Mouse (Mus musculus): ENCODE measurements around the gene Pex3. TPM values are rescaled to one million over a fixed set of nuclear protein-coding genes. Genes with fewer than 3 reads are reported as not detected.

The Pex3 gene
- 10 to 100 TPM; 25.2 to 31.6 TPM for total RNA-seq (2021)
- long read RNA-seq, experiment 1, transcript Pex3-201 (12 exons, 2,129 nt), result major isoform, 23 of 31 reads
- long read RNA-seq, experiment 1, partial matches to known transcripts, result 1 of 31 reads
- long read RNA-seq, experiment 1, other reads (novel, unspliced or antisense), result 5 of 31 reads
- long read RNA-seq, experiment 2, transcript Pex3-201 (12 exons, 2,129 nt), result major isoform, 24 of 27 reads
- long read RNA-seq, experiment 2, partial matches to known transcripts, result 0 of 27 reads
- long read RNA-seq, experiment 2, other reads (novel, unspliced or antisense), result 1 of 27 reads

- DNase-seq (ENCODE audit: low spot score in 2 of 2), result peak; percentile 83 to 88
Measured at GRCm38 (mm10) chr10:13552646-13553497, at the start of gene Pex3, which contains the start of gene Adat2. Pex3 (minus strand) TSS chr10:13553142. Adat2 (plus strand) TSS chr10:13552894.

- peak; percentile 49 to 53 for DNase-seq (ENCODE audit: low spot score in 2 of 2)
Measured at GRCm38 (mm10) chr10:13600926-13601325, 48.0 kb upstream of the Pex3 start.

DNA sequence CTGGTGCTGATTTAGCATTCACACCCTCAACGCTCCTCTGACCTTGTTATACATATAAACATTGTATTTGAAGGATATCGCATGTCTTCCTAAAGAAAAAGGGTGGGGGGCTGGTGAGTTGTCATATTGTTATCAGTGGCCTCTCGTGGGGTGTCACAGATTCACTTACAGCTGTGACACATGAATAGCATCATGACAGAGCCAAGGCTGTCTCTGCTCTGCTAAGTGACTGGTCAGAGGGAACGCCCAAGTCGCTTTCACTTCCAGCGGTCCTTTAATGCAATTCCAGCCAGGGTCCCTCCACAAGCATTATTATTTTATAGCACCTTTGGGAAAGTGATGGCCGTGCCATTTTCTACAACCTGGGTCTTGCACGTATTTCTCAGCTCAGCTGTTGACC lies 44.5 kb upstream of the Pex3 start:
- DNase-seq (ENCODE audit: low spot score in 2 of 2), result no peak

- DNase-seq (ENCODE audit: low spot score in 2 of 2), result no peak
Measured at GRCm38 (mm10) chr10:13596866-13597265, 43.9 kb upstream of the Pex3 start.

- DNase-seq (ENCODE audit: low spot score in 2 of 2), result peak in 1 of 2 experiments; percentile 36
Measured at GRCm38 (mm10) chr10:13596073-13596472, 43.1 kb upstream of the Pex3 start.

- DNase-seq (ENCODE audit: low spot score in 2 of 2), result no peak
Measured at GRCm38 (mm10) chr10:13593529-13593928, 40.6 kb upstream of the Pex3 start.

DNA sequence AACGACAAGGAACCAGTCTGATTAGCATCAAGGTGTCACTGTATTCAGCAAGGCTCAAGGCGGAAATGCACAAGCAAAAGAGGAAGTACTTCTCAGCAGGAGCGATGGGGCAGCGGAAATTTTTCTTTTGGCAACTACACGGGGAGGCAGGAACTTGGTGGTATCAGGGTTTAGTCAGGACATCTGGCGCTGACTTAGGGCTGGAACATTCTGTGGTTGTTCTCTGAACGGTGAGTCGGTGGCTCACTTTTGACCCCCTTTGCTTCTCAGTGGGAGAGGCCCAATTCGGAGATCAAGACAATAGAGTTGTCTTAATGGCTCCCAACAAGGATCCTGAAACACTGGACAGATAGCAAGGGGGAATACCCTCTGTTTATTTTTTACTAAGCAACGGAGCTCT lies 39.3 kb upstream of the Pex3 start:
- no peak for DNase-seq (ENCODE audit: low spot score in 2 of 2)

- peak; percentile 41 to 50 for DNase-seq (ENCODE audit: low spot score in 2 of 2)
Measured at GRCm38 (mm10) chr10:13587914-13588313, 35.0 kb upstream of the Pex3 start.

DNA sequence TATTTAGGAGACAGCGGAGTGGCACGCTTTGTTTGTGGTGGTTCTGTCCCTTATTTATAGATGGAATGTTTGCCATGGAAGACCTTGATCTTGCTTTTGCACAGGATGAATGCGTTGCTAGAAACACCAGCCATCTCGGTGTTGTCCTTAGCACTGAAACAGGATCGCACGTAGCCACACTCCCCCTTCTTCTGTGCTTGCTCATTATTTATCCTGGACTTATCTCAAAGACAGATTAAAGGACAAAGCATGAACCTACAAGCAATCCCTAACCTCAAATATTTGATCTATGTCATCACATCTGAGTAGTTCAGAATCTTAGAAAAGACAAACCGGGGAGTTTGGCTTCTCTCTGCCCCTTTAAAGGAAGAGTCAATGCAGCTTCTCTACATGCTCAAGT lies 24.2 kb upstream of the Pex3 start:
- DNase-seq (ENCODE audit: low spot score in 2 of 2), result no peak

GRCm38 (mm10) chr10:13572410-13572809 lies 19.5 kb upstream of the Pex3 start:
- DNase-seq (ENCODE audit: low spot score in 2 of 2), result peak in 1 of 2 experiments; percentile 28

DNA sequence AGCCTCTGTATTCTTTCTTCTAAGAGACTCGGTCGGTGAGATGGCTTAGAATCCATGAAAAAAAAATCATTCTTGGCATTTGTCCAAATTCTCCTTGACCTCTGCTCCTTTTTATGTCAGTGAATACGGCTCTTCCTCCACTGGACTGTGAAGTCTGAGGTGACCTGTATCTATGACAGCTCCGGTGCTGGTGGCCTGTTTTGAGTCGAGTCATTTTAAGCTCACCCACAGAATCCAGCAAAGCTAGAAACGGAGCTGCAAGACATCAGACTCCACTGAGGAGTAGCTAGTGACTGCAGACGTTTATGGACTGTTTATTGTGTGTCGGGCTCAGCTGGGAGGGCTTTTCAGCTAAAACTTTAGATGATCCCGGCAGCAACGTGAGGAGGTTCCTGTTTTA lies 19.1 kb upstream of the Pex3 start:
- DNase-seq (ENCODE audit: low spot score in 2 of 2), result no peak

DNA sequence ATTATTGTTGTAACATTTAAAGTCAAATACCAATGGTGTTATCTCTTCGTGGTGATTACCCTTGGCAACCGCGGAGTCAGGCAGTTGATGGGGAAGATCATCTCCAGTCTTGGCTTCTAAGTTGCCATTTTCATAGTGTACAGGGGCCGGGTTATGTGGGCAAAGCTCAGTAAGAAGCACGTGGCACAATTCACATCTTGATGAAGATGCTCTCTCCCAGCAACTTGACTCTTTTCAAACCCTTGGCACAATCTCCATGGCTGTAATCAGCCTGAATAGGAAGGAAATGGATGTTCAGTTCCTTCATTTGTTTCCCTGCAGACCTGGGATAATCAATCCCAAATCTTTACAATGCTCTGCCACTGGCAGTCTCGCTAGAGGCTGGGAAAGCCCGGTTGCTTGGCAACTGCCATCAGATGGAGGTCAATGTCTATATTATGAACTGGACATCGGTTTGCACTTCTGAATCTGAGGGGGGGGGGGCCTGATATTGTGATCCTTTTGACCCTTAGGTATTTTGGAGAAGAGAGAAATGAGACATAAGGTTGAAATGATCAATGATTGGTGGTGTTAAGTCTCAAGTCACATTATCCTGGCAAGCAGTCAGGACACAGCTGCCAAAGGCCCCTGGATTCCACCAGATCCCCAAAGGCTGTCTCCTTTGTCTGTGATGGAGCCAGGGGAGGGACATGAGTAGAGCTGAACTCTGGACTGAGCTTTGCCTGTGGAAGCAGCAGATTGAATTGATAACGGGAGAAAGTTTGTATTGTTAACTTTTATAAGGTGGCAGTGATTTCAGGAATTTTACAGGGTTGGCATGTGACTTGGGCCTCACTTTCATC lies 18.0 kb upstream of the Pex3 start:
- no peak for DNase-seq (ENCODE audit: low spot score in 2 of 2)

DNA sequence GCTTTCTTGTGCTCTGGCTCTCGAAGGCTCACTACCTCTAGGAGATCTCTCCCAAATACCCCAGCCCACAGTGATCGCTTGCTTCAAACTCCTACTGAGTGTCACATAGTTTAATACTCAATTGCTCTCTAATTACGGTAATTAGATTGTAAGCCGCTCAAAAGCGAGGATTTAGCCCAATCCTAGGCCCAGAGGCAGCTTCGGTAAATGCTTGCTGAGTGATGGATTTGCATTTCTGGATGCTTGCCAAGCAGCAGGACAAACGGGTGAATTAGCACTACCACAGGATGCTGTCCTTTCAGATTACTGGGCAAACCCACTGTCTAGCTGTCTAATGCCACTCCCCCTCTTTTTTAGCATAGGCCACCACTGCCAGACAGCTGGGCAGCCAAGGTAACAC lies 16.9 kb upstream of the Pex3 start:
- no peak for DNase-seq (ENCODE audit: low spot score in 2 of 2)

DNA sequence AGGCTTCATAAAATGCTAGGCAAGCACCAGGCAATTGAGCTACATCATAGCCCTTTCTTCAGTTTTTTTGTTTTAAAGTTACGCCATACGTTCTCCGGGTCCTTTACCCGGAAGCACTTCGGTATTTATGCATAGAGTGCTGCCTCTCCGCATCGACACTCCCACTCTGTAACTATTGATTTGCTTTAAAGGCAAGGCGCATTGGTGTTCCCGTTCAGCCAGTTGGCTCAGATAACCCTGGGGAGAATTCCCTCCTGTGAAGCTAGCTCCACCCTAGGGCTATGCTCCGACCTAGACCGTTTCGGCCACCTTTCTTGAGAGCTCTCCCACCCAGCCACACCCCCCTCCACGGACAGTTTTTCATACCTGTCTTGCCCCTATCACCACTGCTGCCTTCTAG lies 13.5 kb upstream of the Pex3 start:
- no peak for DNase-seq (ENCODE audit: low spot score in 2 of 2)

GRCm38 (mm10) chr10:13565080-13565448 lies 12.1 kb upstream of the Pex3 start:
- DNase-seq (ENCODE audit: low spot score in 2 of 2), result no peak

DNA sequence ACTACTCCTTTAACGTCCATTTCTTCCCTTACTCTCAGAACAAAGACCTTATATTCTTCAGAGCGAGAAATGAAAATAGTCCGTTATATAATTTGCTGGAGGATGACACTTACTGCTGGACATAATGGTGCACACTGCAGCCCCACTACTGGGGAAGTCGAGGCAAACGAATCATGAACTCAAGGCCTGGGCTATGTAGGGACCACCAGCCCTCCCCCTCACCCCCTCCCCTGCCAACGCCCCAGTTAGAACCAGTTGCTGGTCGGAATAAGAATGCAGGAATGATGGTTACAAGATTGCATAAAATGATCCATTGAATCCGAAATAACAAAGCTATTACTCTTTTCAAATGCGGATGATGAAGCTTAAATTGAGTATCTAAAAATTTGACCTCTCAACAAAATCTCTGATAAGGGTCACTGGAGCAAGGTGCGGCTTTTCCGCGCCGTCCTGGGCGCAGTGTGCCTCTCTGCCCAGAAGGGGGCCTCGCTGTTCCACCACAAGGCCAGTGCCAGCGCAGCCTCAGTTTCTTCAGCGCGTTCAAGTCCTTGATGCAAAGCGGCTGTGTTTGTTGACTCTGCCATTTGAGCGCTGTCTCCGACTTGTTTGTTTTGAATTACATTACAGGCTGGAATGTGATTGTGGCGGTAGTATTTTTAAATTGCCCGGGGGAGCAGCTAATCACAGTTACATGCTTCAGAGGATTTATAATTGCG lies 11.6 kb upstream of the Pex3 start:
- DNase-seq (ENCODE audit: low spot score in 2 of 2), result peak; percentile 81 to 82

GRCm38 (mm10) chr10:13560014-13560674 lies 7.2 kb upstream of the Pex3 start:
- DNase-seq (ENCODE audit: low spot score in 2 of 2), result no peak

GRCm38 (mm10) chr10:13554316-13554715 lies 1.4 kb upstream of the Pex3 start:
- DNase-seq (ENCODE audit: low spot score in 2 of 2), result no peak

GRCm38 (mm10) chr10:13553498-13553985 lies 600 bp upstream of the Pex3 start:
- DNase-seq (ENCODE audit: low spot score in 2 of 2), result no peak

GRCm38 (mm10) chr10:13541721-13542120 lies 11.2 kb downstream of the Pex3 start:
- no peak for DNase-seq (ENCODE audit: low spot score in 2 of 2)

Measured in left cerebral cortex, adult 18-20 months (tissue).